Mouse (Mus musculus) natural killer cell, adult 2 months (primary cell): ENCODE measurements around the gene Fbxw7.

Experiments used
- DNase-seq, 2 experiments: peaks; one replicate each; pipeline ENCODE4 v3.0.0; 2022; ENCODE audit warnings: low spot score in 2 of 2

The Fbxw7 gene

GRCm38 (mm10) chr3:85024817-85025705 lies 210.0 kb downstream of the Fbxw7 start:
- no peak for DNase-seq
